Mouse (Mus musculus): ENCODE measurements around the gene Fasn. TPM values are rescaled to one million over a fixed set of nuclear protein-coding genes. Genes with fewer than 3 reads are reported as not detected.
A peak's percentile ranks its signal among the peaks of the same experiment; 100 is the strongest.
"Not testable (repeated sequence)": the region's sequence is repeated elsewhere in the genome, so short reads cannot be mapped to it uniquely, and the experiment has no call there.

The Fasn gene
- total RNA-seq (2021): 100 to 1,000 TPM; 159 to 179 TPM
- long read RNA-seq, experiment 1, full-length matches to known transcripts: 44 of 142 reads
- long read RNA-seq, experiment 1, partial matches to known transcripts: 89 of 142 reads
- long read RNA-seq, experiment 1, other reads (novel, unspliced or antisense): 9 of 142 reads
- long read RNA-seq, experiment 2, full-length matches to known transcripts: 9 of 63 reads
- long read RNA-seq, experiment 2, partial matches to known transcripts: 43 of 63 reads
- long read RNA-seq, experiment 2, other reads (novel, unspliced or antisense): 11 of 63 reads

GRCm38 (mm10) chr11:120823956-120824786 is at the start of gene Fasn:
Fasn (minus strand) TSS chr11:120824547.
- DNase-seq (ENCODE audit: low spot score in 2 of 2): peak; percentile 97

GRCm38 (mm10) chr11:120873206-120873605 is 48.9 kb upstream of the Fasn start:
- no peak for DNase-seq (ENCODE audit: low spot score in 2 of 2)

GRCm38 (mm10) chr11:120871521-120871920 is 47.2 kb upstream of the Fasn start:
- DNase-seq (ENCODE audit: low spot score in 2 of 2): no peak

GRCm38 (mm10) chr11:120865816-120866215 is 41.5 kb upstream of the Fasn start:
- DNase-seq (ENCODE audit: low spot score in 2 of 2): no peak

GRCm38 (mm10) chr11:120862819-120863218 is 38.5 kb upstream of the Fasn start:
- no peak for DNase-seq (ENCODE audit: low spot score in 2 of 2)

- DNase-seq (ENCODE audit: low spot score in 2 of 2): not testable (repeated sequence)
Observed at GRCm38 (mm10) chr11:120855938-120856337, 31.6 kb upstream of the Fasn start.

GRCm38 (mm10) chr11:120853788-120854187 is 29.4 kb upstream of the Fasn start:
- no peak for DNase-seq (ENCODE audit: low spot score in 2 of 2)

- DNase-seq (ENCODE audit: low spot score in 2 of 2): no peak
Observed at GRCm38 (mm10) chr11:120853158-120853557, 28.8 kb upstream of the Fasn start.

GRCm38 (mm10) chr11:120852083-120852935 is 28.0 kb upstream of the Fasn start:
- no peak for DNase-seq (ENCODE audit: low spot score in 2 of 2)

GRCm38 (mm10) chr11:120851582-120851981 is 27.2 kb upstream of the Fasn start:
- no peak for DNase-seq (ENCODE audit: low spot score in 2 of 2)

GRCm38 (mm10) chr11:120851132-120851531 is 26.8 kb upstream of the Fasn start:
- no peak for DNase-seq (ENCODE audit: low spot score in 2 of 2)

GRCm38 (mm10) chr11:120850331-120851030 is 26.1 kb upstream of the Fasn start:
- no peak for DNase-seq (ENCODE audit: low spot score in 2 of 2)

GRCm38 (mm10) chr11:120846725-120847475 is 22.6 kb upstream of the Fasn start:
- no peak for DNase-seq (ENCODE audit: low spot score in 2 of 2)

GRCm38 (mm10) chr11:120844329-120844728 is 20.0 kb upstream of the Fasn start:
- no peak for DNase-seq (ENCODE audit: low spot score in 2 of 2)

GRCm38 (mm10) chr11:120833555-120834280 is 9.4 kb upstream of the Fasn start:
- no peak for DNase-seq (ENCODE audit: low spot score in 2 of 2)

GRCm38 (mm10) chr11:120832962-120833361 is 8.6 kb upstream of the Fasn start:
- DNase-seq (ENCODE audit: low spot score in 2 of 2): not testable (repeated sequence)

- DNase-seq (ENCODE audit: low spot score in 2 of 2): no peak
Observed at GRCm38 (mm10) chr11:120831659-120832440, 7.5 kb upstream of the Fasn start.

GRCm38 (mm10) chr11:120830686-120831085 is 6.3 kb upstream of the Fasn start:
- DNase-seq (ENCODE audit: low spot score in 2 of 2): no peak
